Mouse (Mus musculus): ENCODE data around the gene Dnm3.

DNA sequence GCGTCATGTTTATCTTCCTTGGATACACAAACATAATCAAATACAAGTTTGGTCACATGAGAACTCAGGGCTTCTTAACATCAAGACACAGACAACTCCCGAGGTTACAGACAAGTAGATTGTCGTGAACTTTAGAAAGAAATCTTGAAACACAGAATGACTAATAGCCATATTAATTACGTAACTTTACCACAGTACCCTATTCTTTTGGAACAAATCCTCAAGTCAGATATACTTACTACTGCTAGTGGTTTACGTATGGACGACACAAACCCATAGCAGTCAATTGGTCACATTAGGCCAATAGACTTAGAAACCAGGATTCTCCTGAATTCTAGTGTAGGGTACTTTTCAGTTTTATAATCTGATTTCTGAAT lies 459.2 kb downstream of the Dnm3 start:
- TF ChIP-seq CTCF (IDR thresholded peaks at IDR 0.05; ENCODE audit: control insufficient read depth, insufficient read depth, low read length) (no peak), POLR2A (IDR thresholded peaks at IDR 0.05; ENCODE audit: borderline replicate concordance, control insufficient read depth, low read depth, low read length) (no peak)
